Mouse (Mus musculus) cortical plate, adult 2 months (tissue): Measurements from ENCODE around the gene Ralgds. TPM values are rescaled to one million over a fixed set of nuclear protein-coding genes. Genes with fewer than 3 reads are reported as not detected.

ENCODE experiments used
- H3K27ac ChIP-seq: fragments of 200-500 bp; 2 replicates; pipeline ENCODE4 v1.5.1; 2012; ENCODE audit warnings: low read length, control low read depth, inconsistent platforms; ENCODE audit not compliant: insufficient read depth
- H3K4me1 ChIP-seq: fragments of 200-500 bp; 2 replicates; pipeline ENCODE4 v1.6.1; 2011; ENCODE audit warnings: low read length; ENCODE audit not compliant: control insufficient read depth, insufficient read depth
- H3K4me3 ChIP-seq: fragments of 200-500 bp; 2 replicates; pipeline ENCODE4 v1.5.1; 2011; ENCODE audit warnings: mild to moderate bottlenecking, low read length, control low read depth; ENCODE audit not compliant: insufficient read depth
- CTCF ChIP-seq: fragments of 200-500 bp; IDR thresholded peaks from 2 replicates; pipeline ENCODE4 v1.5.1; 2011; ENCODE audit warnings: mild to moderate bottlenecking, control low read depth, low read length; ENCODE audit not compliant: insufficient read depth; ENCODE audit errors: extremely low read depth
- POLR2A ChIP-seq: fragments of 200-500 bp; IDR thresholded peaks from 2 replicates; pipeline ENCODE4 v1.6.1; 2011; ENCODE audit warnings: mild to moderate bottlenecking, low read length, control low read depth; ENCODE audit not compliant: insufficient read depth; ENCODE audit errors: extremely low read depth
- polyA plus RNA-seq: library from polyadenylated mRNA; depleted of rRNA; stranded (reverse); fragments of >200 nt; gene quantifications from 2 replicates; pipeline ENCODE4 v1.2.3, GENCODE M21; 2012

The Ralgds gene
- polyA plus RNA-seq, 1 experiment: 107 TPM

GRCm38 (mm10) chr2:28479208-28480204, 33.4 kb upstream of the Ralgds start:
- Histone ChIP-seq H3K27ac (no peak overlapping the region), H3K4me1 (no peaks in the 10 kb centered on the region), H3K4me3 (no peak overlapping the region)
- TF ChIP-seq CTCF (no peak), POLR2A (no peak)

DNA sequence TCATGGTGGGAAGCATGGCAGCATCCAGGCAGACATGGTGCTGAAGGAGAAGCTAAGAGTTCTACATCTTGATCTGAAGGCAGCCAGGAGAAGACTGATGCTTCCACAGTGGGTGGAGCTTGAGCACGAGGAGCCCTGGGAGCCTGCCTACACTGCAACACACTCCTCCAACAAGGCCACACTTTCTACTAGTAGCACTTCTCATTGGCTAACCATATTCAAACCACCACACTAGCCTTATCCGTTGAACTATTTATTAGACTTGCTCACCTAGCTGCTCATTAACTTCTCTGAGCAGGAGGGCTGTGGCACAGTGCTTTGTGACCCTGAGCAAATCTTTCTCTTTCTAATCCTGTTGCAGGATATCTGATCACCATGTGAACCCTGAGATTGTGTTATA, 29.1 kb upstream of the Ralgds start:
- TF ChIP-seq CTCF (no peak), POLR2A (no peak)
- no peak overlapping the region for H3K27ac ChIP-seq
- H3K4me1 ChIP-seq: no peaks in the 10 kb centered on the region
- no peak overlapping the region for H3K4me3 ChIP-seq

GRCm38 (mm10) chr2:28494521-28494920, 18.4 kb upstream of the Ralgds start:
- Histone ChIP-seq H3K27ac (no peak overlapping the region), H3K4me1 (no peaks in the 10 kb centered on the region), H3K4me3 (no peak overlapping the region)
- TF ChIP-seq CTCF (no peak), POLR2A (no peak)

- peak; percentile 44; the same call in 1 of the 2 replicates for TF ChIP-seq CTCF
- TF ChIP-seq POLR2A: no peak
Measured at GRCm38 (mm10) chr2:28495207-28495756, 17.6 kb upstream of the Ralgds start.

DNA sequence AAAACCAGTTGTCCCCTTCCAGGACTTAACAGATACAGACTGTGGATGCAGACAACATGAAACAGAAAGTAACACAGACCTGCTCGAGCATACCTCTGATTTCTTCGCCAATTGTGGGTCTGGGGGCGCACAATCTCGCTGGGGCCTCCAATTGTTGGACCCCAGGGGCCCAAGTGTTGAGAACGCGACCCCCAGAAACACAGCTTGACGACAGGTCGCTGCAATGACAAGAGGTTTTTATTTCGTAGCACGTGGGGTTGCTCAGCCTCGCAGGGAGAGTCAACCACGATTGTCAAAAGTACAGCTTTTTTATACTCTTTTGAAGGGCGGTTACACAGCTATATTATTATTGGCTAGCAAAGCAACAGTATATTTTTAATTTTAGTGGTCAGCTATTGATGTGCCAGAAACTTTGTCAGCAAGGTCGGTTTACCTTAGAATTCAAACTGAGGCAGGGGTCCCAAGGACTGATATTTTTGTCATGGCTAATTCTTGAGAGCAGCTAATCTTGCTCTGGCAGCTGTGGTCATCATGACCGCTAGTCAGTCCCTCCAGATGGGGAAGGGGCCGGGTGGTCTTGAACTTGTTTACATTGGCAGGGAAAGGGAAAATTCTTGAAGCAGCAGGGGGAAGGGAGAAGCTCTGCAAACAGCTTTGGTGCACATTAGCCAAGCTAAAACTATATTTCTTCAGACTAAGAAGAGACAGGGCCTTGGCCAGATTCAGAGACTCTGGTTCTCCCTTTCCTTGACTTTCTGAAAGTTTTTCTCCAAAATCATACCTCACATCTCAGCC, 16.9 kb upstream of the Ralgds start:
- TF ChIP-seq POLR2A: no peak
- TF ChIP-seq CTCF: no peak
- no peak overlapping the region for H3K4me3 ChIP-seq
- H3K4me1 ChIP-seq: no peaks in the 10 kb centered on the region
- H3K27ac ChIP-seq: no peak overlapping the region

More at GRCm38 (mm10) chr2:28495207-28495756, 17.6 kb upstream of the Ralgds start:
- Histone ChIP-seq H3K27ac (no peak overlapping the region), H3K4me3 (no peak overlapping the region), H3K4me1 (no peaks in the 10 kb centered on the region)

DNA sequence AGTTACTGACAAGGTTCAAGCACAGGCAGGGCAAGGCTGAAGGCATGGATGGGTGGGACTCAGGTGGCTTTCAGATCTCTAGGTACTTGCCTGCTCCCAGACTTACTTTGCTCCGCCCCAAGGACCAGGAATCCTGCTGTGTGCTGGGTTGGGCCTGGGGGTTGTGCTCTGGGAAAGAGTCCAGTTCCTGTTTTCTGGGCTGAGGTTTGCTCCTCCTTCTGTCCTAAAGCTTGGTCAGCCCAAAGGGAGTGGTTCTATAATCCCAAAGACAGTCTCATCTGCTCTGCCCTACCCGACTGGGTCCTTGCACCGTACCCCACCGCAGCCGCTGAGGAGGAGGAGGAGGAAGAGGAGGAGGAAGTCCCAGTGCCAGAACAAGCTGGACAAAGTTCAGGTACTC, 16.3 kb upstream of the Ralgds start, which contains the start of gene Gbgt1:
Gbgt1 (plus strand) TSS at position 221 of the 400 bp plus-strand sequence.
- no peak within 1 kb of the TSS for H3K27ac ChIP-seq
- H3K4me3 ChIP-seq: no peak within 1 kb of the TSS
- no peaks in the 10 kb centered on the region for H3K4me1 ChIP-seq
- TF ChIP-seq CTCF: no peak
- no peak for TF ChIP-seq POLR2A

- Histone ChIP-seq H3K27ac (no peak overlapping the region), H3K4me3 (no peak overlapping the region), H3K4me1 (no peaks in the 10 kb centered on the region)
- TF ChIP-seq CTCF (no peak), POLR2A (no peak)
Measured at GRCm38 (mm10) chr2:28497561-28497960, 15.4 kb upstream of the Ralgds start.

DNA sequence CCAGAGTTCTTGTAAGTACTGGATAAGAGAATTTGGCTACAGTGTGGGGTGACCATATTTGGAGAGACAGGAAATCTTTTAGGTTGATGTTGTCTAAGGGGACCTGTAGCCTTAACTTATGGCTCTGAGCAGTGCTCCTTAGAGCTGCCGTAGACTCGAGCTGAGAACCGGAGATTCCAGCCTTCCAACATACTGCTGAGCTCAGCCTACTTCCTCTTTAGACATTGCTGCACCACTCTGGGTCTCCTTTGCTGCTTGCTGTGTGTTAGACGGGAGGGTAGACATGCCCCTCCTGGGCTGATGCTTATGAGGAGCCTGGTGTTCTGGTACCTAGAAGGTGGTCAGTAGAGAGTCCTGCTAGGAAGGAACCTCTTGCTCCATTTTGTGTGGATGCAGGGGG, 14.5 kb upstream of the Ralgds start:
- Histone ChIP-seq H3K27ac (no peak overlapping the region), H3K4me3 (no peak overlapping the region), H3K4me1 (no peaks in the 10 kb centered on the region)
- no peak for TF ChIP-seq CTCF
- TF ChIP-seq POLR2A: no peak

DNA sequence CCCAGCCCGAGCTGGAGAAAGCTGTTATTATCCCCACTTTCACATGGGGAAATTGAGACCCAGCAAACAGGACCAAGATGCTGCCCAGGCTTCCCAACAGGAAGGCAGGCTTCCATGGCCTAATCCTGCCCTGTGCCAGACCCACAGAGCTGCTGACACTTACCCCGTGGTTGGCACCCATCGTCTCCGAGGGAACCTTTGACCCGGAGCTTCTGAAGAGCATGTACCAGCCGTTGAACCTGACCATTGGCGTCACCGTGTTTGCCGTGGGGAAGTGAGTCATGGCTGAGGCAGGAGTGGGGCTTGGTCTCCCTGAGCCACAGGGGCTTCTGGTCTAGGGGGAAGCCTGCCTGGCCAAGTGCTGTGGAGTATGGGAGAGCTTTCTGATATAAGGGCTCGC, 9.9 kb upstream of the Ralgds start:
- H3K4me1 ChIP-seq: no peaks in the 10 kb centered on the region
- no peak overlapping the region for H3K4me3 ChIP-seq
- no peak for TF ChIP-seq CTCF
- TF ChIP-seq POLR2A: no peak
- no peak overlapping the region for H3K27ac ChIP-seq

- no peak overlapping the region for H3K4me3 ChIP-seq
- no peaks in the 10 kb centered on the region for H3K4me1 ChIP-seq
- no peak for TF ChIP-seq CTCF
- no peak for TF ChIP-seq POLR2A
- no peak overlapping the region for H3K27ac ChIP-seq
Measured at GRCm38 (mm10) chr2:28504676-28505075, 8.2 kb upstream of the Ralgds start.
